In genomic region chr8:56591084-56591483, GRCm38 (mm10) we compare ENCODE assay signal across 26 mouse cellular contexts. TPM values are rescaled to one million over a fixed set of nuclear protein-coding genes. Genes with fewer than 3 reads are reported as not detected.
DNase-seq lines count a peak whose midpoint lies in the region; ATAC-seq and TF ChIP-seq lines count a peak whose summit lies in the region.
"Had no signal": no experiment of that assay in that cellular context is flagged by ENCODE, and none has a peak within 500 bp of the region (broad histone marks: within the 10 kb centered on the region; RNA-seq: fewer than 3 reads in every experiment).

No protein-coding gene starts in this region.

- no peaks in the 10 kb centered on the region for H3K9me3 ChIP-seq in stomach, embryonic 15.5 days
- no peaks in the 10 kb centered on the region for H3K9me3 ChIP-seq in stomach, postnatal 0 days (ENCODE audit: control insufficient read depth, low read length)
- H3K9me3 ChIP-seq in liver, embryonic 11.5 days (ENCODE audit: control insufficient read depth, low read length) = no peaks in the 10 kb centered on the region
- H3K9me3 ChIP-seq in liver, embryonic 16.5 days (replicated peaks; ENCODE audit: control insufficient read depth, low read length) = no peaks in the 10 kb centered on the region
- H3K9me3 ChIP-seq in forebrain, embryonic 16.5 days (ENCODE audit: control insufficient read depth, low read length) = no peaks in the 10 kb centered on the region
- H3K9me3 ChIP-seq in heart, embryonic 10.5 days = no peaks in the 10 kb centered on the region
- H3K9me3 ChIP-seq: embryonic facial prominence, embryonic 10.5 days; embryonic facial prominence, embryonic 15.5 days; forebrain, embryonic 13.5 days; hindbrain, embryonic 12.5 days; kidney, embryonic 15.5 days had no signal

- H3K4me3 ChIP-seq in stomach, embryonic 15.5 days (replicated peaks) = no peak overlapping the region
- H3K4me3 ChIP-seq in stomach, postnatal 0 days (ENCODE audit: low read depth, low read length) = no peak overlapping the region
- H3K4me3 ChIP-seq in liver, embryonic 11.5 days (ENCODE audit: low read depth, low read length) = no peak overlapping the region
- no peak overlapping the region for H3K4me3 ChIP-seq in liver, embryonic 16.5 days (ENCODE audit: low read depth, low read length)
- H3K4me3 ChIP-seq in forebrain, embryonic 16.5 days (replicated peaks; ENCODE audit: low read length) = no peak overlapping the region
- no peak overlapping the region for H3K4me3 ChIP-seq in heart, embryonic 10.5 days
- H3K4me3 ChIP-seq: embryonic facial prominence, embryonic 10.5 days; embryonic facial prominence, embryonic 15.5 days; forebrain, embryonic 13.5 days; hindbrain, embryonic 12.5 days; kidney, embryonic 15.5 days had no signal

- peak; percentile 66; the same call in 1 of the 2 replicates for ATAC-seq in stomach, embryonic 15.5 days (ENCODE audit: insufficient read depth, low FRiP score, low read depth)
- no peak for ATAC-seq in stomach, postnatal 0 days (ENCODE audit: low FRiP score, low TSS enrichment)
- peak; percentile 63; the same call in 1 of the 2 replicates for ATAC-seq in liver, embryonic 11.5 days (replicated peaks; ENCODE audit: low FRiP score)
- peak; percentile 90 for ATAC-seq in liver, embryonic 16.5 days (ENCODE audit: low read depth)
- no peak for ATAC-seq in forebrain, embryonic 16.5 days
- ATAC-seq: forebrain, embryonic 13.5 days; lung, postnatal 0 days; midbrain, embryonic 16.5 days had no signal

- no peaks in the 10 kb centered on the region for H3K27me3 ChIP-seq in stomach, embryonic 15.5 days (replicated peaks)
- no peaks in the 10 kb centered on the region for H3K27me3 ChIP-seq in stomach, postnatal 0 days (ENCODE audit: control insufficient read depth, insufficient read depth, low read length)
- H3K27me3 ChIP-seq in liver, embryonic 11.5 days (replicated peaks; ENCODE audit: control insufficient read depth, insufficient read depth, low read length) = no peaks in the 10 kb centered on the region
- H3K27me3 ChIP-seq in liver, embryonic 16.5 days (ENCODE audit: control insufficient read depth, insufficient read depth, low read depth, low read length) = no peaks in the 10 kb centered on the region
- H3K27me3 ChIP-seq in forebrain, embryonic 16.5 days (replicated peaks; ENCODE audit: control insufficient read depth, insufficient read depth, low read length) = no peaks in the 10 kb centered on the region
- no peaks in the 10 kb centered on the region for H3K27me3 ChIP-seq in heart, embryonic 10.5 days (ENCODE audit: insufficient read depth, poor library complexity, severe bottlenecking)
- H3K27me3 ChIP-seq: embryonic facial prominence, embryonic 15.5 days; forebrain, embryonic 13.5 days; hindbrain, embryonic 12.5 days; kidney, embryonic 15.5 days had no signal

- H3K4me2 ChIP-seq in stomach, embryonic 15.5 days = no peak overlapping the region
- no peak overlapping the region for H3K4me2 ChIP-seq in stomach, postnatal 0 days (replicated peaks; ENCODE audit: low read depth)
- H3K4me2 ChIP-seq in liver, embryonic 11.5 days = no peak overlapping the region
- no peak overlapping the region for H3K4me2 ChIP-seq in liver, embryonic 16.5 days (ENCODE audit: low read depth, low read length)
- no peak overlapping the region for H3K4me2 ChIP-seq in forebrain, embryonic 16.5 days (ENCODE audit: low read length)
- H3K4me2 ChIP-seq: embryonic facial prominence, embryonic 15.5 days; forebrain, embryonic 13.5 days; heart, embryonic 11.5 days; hindbrain, embryonic 12.5 days; kidney, embryonic 15.5 days; midbrain, embryonic 11.5 days had no signal

- H3K27ac ChIP-seq in stomach, embryonic 15.5 days = no peak overlapping the region
- no peak overlapping the region for H3K27ac ChIP-seq in stomach, postnatal 0 days (replicated peaks)
- no peak overlapping the region for H3K27ac ChIP-seq in liver, embryonic 11.5 days (ENCODE audit: low read depth, low read length)
- H3K27ac ChIP-seq in liver, embryonic 16.5 days (ENCODE audit: low read length) = no peak overlapping the region
- no peak overlapping the region for H3K27ac ChIP-seq in forebrain, embryonic 16.5 days (ENCODE audit: low read length)
- no peak overlapping the region for H3K27ac ChIP-seq in heart, embryonic 10.5 days
- H3K27ac ChIP-seq: embryonic facial prominence, embryonic 10.5 days; embryonic facial prominence, embryonic 15.5 days; forebrain, embryonic 13.5 days; hindbrain, embryonic 12.5 days; kidney, embryonic 15.5 days had no signal

- no peak for DNase-seq in stomach, postnatal 0 days (ENCODE audit: low spot score)
- no peak for DNase-seq in liver, embryonic 11.5 days (ENCODE audit: low spot score)
- no peak for DNase-seq in heart, embryonic 10.5 days (ENCODE audit: low spot score)
- DNase-seq: B cell, adult 2 months; cerebellum, adult 2 months; cerebellum, postnatal 14 days; gastrocnemius, postnatal 25 days; heart, adult 11 months; heart, postnatal 36 days; kidney, adult 18-20 months; kidney, postnatal 25 days; right cerebral cortex, postnatal 25 days; spleen, adult 18-20 months; thymus, postnatal 4 days had no signal

- 88% methylated on average over 1 of the region's 1 CpGs for WGBS in stomach, embryonic 15.5 days
- 94% methylated on average over 1 of the region's 1 CpGs for WGBS in stomach, postnatal 0 days
- 91% methylated on average over 1 of the region's 1 CpGs for WGBS in liver, embryonic 11.5 days
- WGBS in liver, embryonic 16.5 days (ENCODE audit: insufficient replicate concordance) = 66% methylated on average over 1 of the region's 1 CpGs
- 90% methylated on average over 1 of the region's 1 CpGs for WGBS in forebrain, embryonic 16.5 days
- 95% methylated on average over 1 of the region's 1 CpGs for WGBS in heart, embryonic 10.5 days

- H3K36me3 ChIP-seq in stomach, embryonic 15.5 days = no peaks in the 10 kb centered on the region
- H3K36me3 ChIP-seq in stomach, postnatal 0 days (ENCODE audit: control insufficient read depth, insufficient read depth, low read length) = no peaks in the 10 kb centered on the region
- H3K36me3 ChIP-seq in liver, embryonic 11.5 days (ENCODE audit: control insufficient read depth, insufficient read depth, low read length) = no peaks in the 10 kb centered on the region; the same call in 1 of the 2 replicates
- H3K36me3 ChIP-seq in liver, embryonic 16.5 days (ENCODE audit: control insufficient read depth, insufficient read depth) = no peaks in the 10 kb centered on the region
- no peaks in the 10 kb centered on the region for H3K36me3 ChIP-seq in forebrain, embryonic 16.5 days (ENCODE audit: control insufficient read depth, insufficient read depth)
- no peaks in the 10 kb centered on the region for H3K36me3 ChIP-seq in heart, embryonic 10.5 days
- H3K36me3 ChIP-seq: embryonic facial prominence, embryonic 15.5 days had no signal

- no peak overlapping the region for H3K9ac ChIP-seq in stomach, embryonic 15.5 days
- no peak overlapping the region for H3K9ac ChIP-seq in stomach, postnatal 0 days (ENCODE audit: low read length)
- H3K9ac ChIP-seq in liver, embryonic 11.5 days (ENCODE audit: low read depth, low read length) = no peak overlapping the region
- H3K9ac ChIP-seq in liver, embryonic 16.5 days (ENCODE audit: low read depth, low read length) = no peak overlapping the region
- no peak overlapping the region for H3K9ac ChIP-seq in forebrain, embryonic 16.5 days (replicated peaks; ENCODE audit: low read depth, low read length)
- H3K9ac ChIP-seq: embryonic facial prominence, embryonic 15.5 days; forebrain, embryonic 13.5 days; hindbrain, embryonic 12.5 days; kidney, embryonic 15.5 days had no signal

- no peak for TF ChIP-seq CTCF in stomach, postnatal 0 days (IDR thresholded peaks at IDR 0.05; ENCODE audit: low read depth)

- TF ChIP-seq EP300 in stomach, postnatal 0 days (optimal IDR thresholded peaks at IDR 0.05) = no peak

- H3K4me1 ChIP-seq in stomach, embryonic 15.5 days = no peaks in the 10 kb centered on the region
- no peaks in the 10 kb centered on the region for H3K4me1 ChIP-seq in stomach, postnatal 0 days (replicated peaks; ENCODE audit: control insufficient read depth, insufficient read depth)
- H3K4me1 ChIP-seq in liver, embryonic 11.5 days (replicated peaks; ENCODE audit: control insufficient read depth, insufficient read depth, low read length) = no peaks in the 10 kb centered on the region
- no peaks in the 10 kb centered on the region; the same call in 1 of the 2 replicates for H3K4me1 ChIP-seq in liver, embryonic 16.5 days (ENCODE audit: control insufficient read depth, low read depth, low read length)
- H3K4me1 ChIP-seq in forebrain, embryonic 16.5 days (replicated peaks; ENCODE audit: control insufficient read depth, insufficient read depth, low read length) = no peaks in the 10 kb centered on the region
- no peaks in the 10 kb centered on the region for H3K4me1 ChIP-seq in heart, embryonic 10.5 days
- H3K4me1 ChIP-seq: embryonic facial prominence, embryonic 10.5 days; embryonic facial prominence, embryonic 15.5 days; forebrain, embryonic 13.5 days; hindbrain, embryonic 12.5 days; kidney, embryonic 15.5 days had no signal

RNA-seq across cellular contexts. Expression of gene Fbxo8, which starts 40.2 kb away (rescaled TPM):
- 37.8 and 38.4 TPM in 2 replicates for polyA plus RNA-seq in stomach, embryonic 15.5 days (2015; fragmentation: Nextera tagmentation; extraction: Ambion mirVana)
- polyA plus RNA-seq in stomach, postnatal 0 days (2015; fragmentation: Nextera tagmentation; extraction: Ambion mirVana) = 38.9 and 39.7 TPM in 2 replicates
- polyA plus RNA-seq in liver, embryonic 11.5 days (2014; fragmentation: Nextera tagmentation; extraction: Ambion mirVana) = 55.4 and 57.2 TPM in 2 replicates
- polyA plus RNA-seq in liver, embryonic 16.5 days (2015; fragmentation: Nextera tagmentation; extraction: Ambion mirVana) = 35.4 and 36.7 TPM in 2 replicates
- 42.4 and 44.1 TPM in 2 replicates for polyA plus RNA-seq in forebrain, embryonic 16.5 days (2015; fragmentation: Nextera tagmentation; extraction: Ambion mirVana)
- polyA plus RNA-seq in heart, embryonic 10.5 days (2016; fragmentation: Nextera tagmentation; extraction: Ambion mirVana) = 40.0 and 41.6 TPM in 2 replicates

RNA-seq across cellular contexts. Expression of gene Cep44, which starts 40.2 kb away (rescaled TPM):
- 33.7 and 34.0 TPM in 2 replicates for polyA plus RNA-seq in stomach, embryonic 15.5 days (2015; fragmentation: Nextera tagmentation; extraction: Ambion mirVana)
- polyA plus RNA-seq in stomach, postnatal 0 days (2015; fragmentation: Nextera tagmentation; extraction: Ambion mirVana) = 17.6 and 19.1 TPM in 2 replicates
- 40.9 and 41.2 TPM in 2 replicates for polyA plus RNA-seq in liver, embryonic 11.5 days (2014; fragmentation: Nextera tagmentation; extraction: Ambion mirVana)
- 15.2 and 18.7 TPM in 2 replicates for polyA plus RNA-seq in liver, embryonic 16.5 days (2015; fragmentation: Nextera tagmentation; extraction: Ambion mirVana)
- polyA plus RNA-seq in forebrain, embryonic 16.5 days (2015; fragmentation: Nextera tagmentation; extraction: Ambion mirVana) = 29.7 and 32.9 TPM in 2 replicates
- polyA plus RNA-seq in heart, embryonic 10.5 days (2016; fragmentation: Nextera tagmentation; extraction: Ambion mirVana) = 25.0 and 34.5 TPM in 2 replicates

Comparison
In these comparisons a context has a peak if more than half of its experiments do, and no peak if none do; other contexts are left out.
1. ATAC-seq: peak in stomach, embryonic 15.5 days (single experiment), liver, embryonic 11.5 days (single experiment) and liver, embryonic 16.5 days (single experiment); none in stomach, postnatal 0 days (single experiment) and forebrain, embryonic 16.5 days (single experiment).